Mouse (Mus musculus) spleen, adult 2 months (tissue): ENCODE data around the gene Syt16.

Source experiments
- CTCF ChIP-seq: fragments of 200-500 bp; IDR thresholded peaks from 2 replicates; pipeline ENCODE4 v1.5.1; 2011; ENCODE audit warnings: mild to moderate bottlenecking, inconsistent platforms; ENCODE audit not compliant: insufficient read depth, insufficient read length, insufficient replicate concordance; ENCODE audit errors: extremely low read depth
- POLR2A ChIP-seq: fragments of 200-500 bp; IDR thresholded peaks from 2 replicates; pipeline ENCODE4 v1.6.1; 2011; ENCODE audit warnings: low read depth, low read length, inconsistent platforms

- TF ChIP-seq POLR2A (no peak), CTCF (no peak)
Measured at GRCm38 (mm10) chr12:74301559-74301958, 304.1 kb downstream of the Syt16 start.
